Mouse (Mus musculus) lung, postnatal 0 days (tissue): ENCODE results near the gene Atp4a. TPM values are rescaled to one million over a fixed set of nuclear protein-coding genes. Genes with fewer than 3 reads are reported as not detected.
A peak's percentile ranks its signal among the peaks of the same experiment; 100 is the strongest.

Experiments
- ATAC-seq: fragments of 200-750 bp; cut with Nextera tagmentation; 2 replicates; pipeline ENCODE4 v1.8.0; 2017; ENCODE audit warnings: moderate library complexity
- DNase-seq: peaks from one replicate; pipeline ENCODE4 v3.0.0-alpha.2; 2016; ENCODE audit warnings: low spot score
- H3K27ac ChIP-seq: fragments of 300-500 bp; sonication (generic); 2 replicates; pipeline ENCODE4 v1.5.1; 2014; ENCODE audit warnings: antibody characterized with exemption, mild to moderate bottlenecking, low read length, mixed read lengths
- H3K27me3 ChIP-seq: fragments of 300-500 bp; sonication (generic); replicated peaks from 2 replicates; pipeline ENCODE4 v1.6.1; 2014; ENCODE audit warnings: low read length, mixed read lengths; ENCODE audit not compliant: insufficient read depth
- H3K36me3 ChIP-seq: fragments of 300-500 bp; sonication (generic); 2 replicates; pipeline ENCODE4 v1.6.1; 2014; ENCODE audit warnings: low read length, mixed read lengths; ENCODE audit not compliant: insufficient read depth
- H3K4me1 ChIP-seq: fragments of 300-500 bp; sonication (generic); 2 replicates; pipeline ENCODE4 v1.6.1; 2014; ENCODE audit warnings: antibody characterized with exemption, low read depth, low read length, mixed read lengths; ENCODE audit not compliant: insufficient read depth
- H3K4me2 ChIP-seq: fragments of 300-500 bp; sonication (generic); replicated peaks from 2 replicates; pipeline ENCODE4 v1.6.1; 2014; ENCODE audit warnings: low read depth, mild to moderate bottlenecking, low read length, moderate library complexity, mixed read lengths
- H3K4me3 ChIP-seq: fragments of 300-500 bp; sonication (generic); 2 replicates; pipeline ENCODE4 v1.5.1; 2014; ENCODE audit warnings: low read depth, low read length
- H3K9ac ChIP-seq: fragments of 300-500 bp; sonication (generic); replicated peaks from 2 replicates; pipeline ENCODE4 v1.6.1; 2014; ENCODE audit warnings: low read depth, mild to moderate bottlenecking
- H3K9me3 ChIP-seq: fragments of 300-500 bp; sonication (generic); 2 replicates; pipeline ENCODE4 v1.6.1; 2016; ENCODE audit warnings: low read length, mixed read lengths
- CTCF ChIP-seq: IDR thresholded peaks from 2 replicates; pipeline ENCODE4 v1.5.1; 2016; ENCODE audit warnings: antibody characterized with exemption, mild to moderate bottlenecking
- EP300 ChIP-seq: IDR thresholded peaks from 2 replicates; pipeline ENCODE4 v1.6.1; 2016; ENCODE audit warnings: antibody characterized with exemption, mild to moderate bottlenecking, control low read depth
- WGBS: fragments of 180-500 bp; shearing (Covaris S2); extraction: QIAGEN DNeasy Blood & Tissue Kit; methylation state at CpG from one replicate; pipeline ENCODE4 v1.1.7; 2014; 5-methylcytosine and 5-hydroxymethylcytosine counted together
- polyA plus RNA-seq: library from polyadenylated mRNA; unstranded; fragments of >200 nt; fragmentation: Nextera tagmentation; extraction: Ambion mirVana; gene quantifications from 2 replicates; pipeline ENCODE4 v1.2.1, GENCODE M21; 2015

The Atp4a gene
- polyA plus RNA-seq, 1 experiment from 2014 or later = not detected

- Histone ChIP-seq H3K27me3 (no peaks in the 10 kb centered on the region), H3K9ac (no peak overlapping the region), H3K36me3 (no peaks in the 10 kb centered on the region), H3K4me1 (no peaks in the 10 kb centered on the region), H3K9me3 (no peaks in the 10 kb centered on the region), H3K27ac (no peak overlapping the region), H3K4me3 (no peak overlapping the region), H3K4me2 (no peak overlapping the region)
- ATAC-seq = peak; percentile 68
- DNase-seq = peak; percentile 42
- TF ChIP-seq EP300 (peak; percentile 38; the same call in 1 of the 2 replicates), CTCF (no peak)
- WGBS = 46% methylated on average over 1 of the region's 1 CpGs
Measured at GRCm38 (mm10) chr7:30707441-30707840, 4.6 kb upstream of the Atp4a start.

- no peak overlapping the region for H3K9ac ChIP-seq
- no peaks in the 10 kb centered on the region for H3K27me3 ChIP-seq
- WGBS = 3% methylated on average over 43 of the region's 43 CpGs
- no peaks in the 10 kb centered on the region for H3K9me3 ChIP-seq
- DNase-seq (peak; percentile 78), ATAC-seq (peak; percentile 92)
- H3K4me2 ChIP-seq = peak overlapping the region; percentile 44
- TF ChIP-seq CTCF = no peak
- TF ChIP-seq EP300 = no peak
- H3K27ac ChIP-seq = no peak overlapping the region
- no peaks in the 10 kb centered on the region for H3K4me1 ChIP-seq
- H3K4me3 ChIP-seq = 0 out of 2 replicates have a peak overlapping the region, but pooled peaks have one; percentile 3
- no peaks in the 10 kb centered on the region for H3K36me3 ChIP-seq
Measured at GRCm38 (mm10) chr7:30717006-30717715, 5.2 kb downstream of the Atp4a start.

GRCm38 (mm10) chr7:30717716-30718046 lies 5.7 kb downstream of the Atp4a start:
- no peak overlapping the region for H3K27ac ChIP-seq
- H3K36me3 ChIP-seq = no peaks in the 10 kb centered on the region
- DNase-seq (no peak), ATAC-seq (no peak)
- 11% methylated on average over 14 of the region's 14 CpGs for WGBS
- peak overlapping the region; percentile 44 for H3K4me2 ChIP-seq
- no peaks in the 10 kb centered on the region for H3K27me3 ChIP-seq
- H3K9me3 ChIP-seq = no peaks in the 10 kb centered on the region
- H3K4me3 ChIP-seq = 0 out of 2 replicates have a peak overlapping the region, but pooled peaks have one; percentile 3
- TF ChIP-seq CTCF (peak; percentile 27), EP300 (no peak)
- H3K4me1 ChIP-seq = no peaks in the 10 kb centered on the region
- no peak overlapping the region for H3K9ac ChIP-seq

GRCm38 (mm10) chr7:30719669-30720068 lies 7.7 kb downstream of the Atp4a start:
- Histone ChIP-seq H3K9me3 (no peaks in the 10 kb centered on the region), H3K27ac (no peak overlapping the region), H3K4me1 (no peaks in the 10 kb centered on the region), H3K9ac (no peak overlapping the region), H3K4me3 (no peak overlapping the region), H3K36me3 (no peaks in the 10 kb centered on the region), H3K27me3 (no peaks in the 10 kb centered on the region), H3K4me2 (no peak overlapping the region)
- TF ChIP-seq EP300 (no peak), CTCF (no peak)
- WGBS = 92% methylated on average over 5 of the region's 5 CpGs
- DNase-seq (no peak), ATAC-seq (no peak)

- WGBS = 88% methylated on average over 7 of the region's 7 CpGs
- TF ChIP-seq EP300 (no peak), CTCF (no peak)
- Histone ChIP-seq H3K4me2 (no peak overlapping the region), H3K27me3 (no peaks in the 10 kb centered on the region), H3K9ac (no peak overlapping the region), H3K4me3 (no peak overlapping the region), H3K27ac (no peak overlapping the region), H3K9me3 (no peaks in the 10 kb centered on the region), H3K36me3 (no peaks in the 10 kb centered on the region), H3K4me1 (no peaks in the 10 kb centered on the region)
- no peak for ATAC-seq
- no peak for DNase-seq
Measured at GRCm38 (mm10) chr7:30721286-30721685, 9.3 kb downstream of the Atp4a start.

- Histone ChIP-seq H3K9ac (no peak overlapping the region), H3K27ac (no peak overlapping the region)
Measured at GRCm38 (mm10) chr7:30723274-30723953, 11.4 kb downstream of the Atp4a start.

More at GRCm38 (mm10) chr7:30723274-30723953, 11.4 kb downstream of the Atp4a start:
- no peaks in the 10 kb centered on the region for H3K36me3 ChIP-seq
- H3K4me1 ChIP-seq = peaks cover 6% of the 10 kb centered on the region; the same call in 1 of the 2 replicates
- no peaks in the 10 kb centered on the region for H3K9me3 ChIP-seq
- no peaks in the 10 kb centered on the region for H3K27me3 ChIP-seq
- ATAC-seq = no peak
- no peak for DNase-seq
- TF ChIP-seq CTCF (no peak), EP300 (no peak)
- 50% methylated on average over 6 of the region's 6 CpGs for WGBS
- H3K4me3 ChIP-seq = no peak overlapping the region
- no peak overlapping the region for H3K4me2 ChIP-seq
